Mouse (Mus musculus) adrenal gland, postnatal 10 days (tissue): ENCODE measurements at regions not wholly inside any gene's neighbourhood (a gene's known extent, or its start where the extent isn't known, plus 50 kb on each side); places are given as distances from the start of the nearest gene placed in this dataset. TPM values are rescaled to one million over a fixed set of nuclear protein-coding genes. Genes with fewer than 3 reads are reported as not detected.

ENCODE experiments used
- DNase-seq: peaks from one replicate; pipeline ENCODE4 v3.0.0; 2021; ENCODE audit warnings: mixed read lengths
- microRNA-seq: library from miRNA; unstranded; fragments of <30 nt; microRNA quantifications from one replicate; pipeline ENCODE4 v1.2.0, GENCODE M21; 2021

GRCm38 (mm10) chr3:137795754-137796315 is 68.5 kb upstream of the H2afz start:
- DNase-seq: no peak

GRCm38 (mm10) chr3:137798769-137799168 is 65.5 kb upstream of the H2afz start:
- no peak for DNase-seq

GRCm38 (mm10) chr3:137801402-137802020 is 62.8 kb upstream of the H2afz start:
- no peak for DNase-seq

- no peak for DNase-seq
These were observed 56.9 kb upstream of the H2afz start for GRCm38 (mm10) chr3:137807423-137807822.

GRCm38 (mm10) chr3:137807913-137808684 is 56.2 kb upstream of the H2afz start:
- no peak for DNase-seq

- DNase-seq: no peak
These were observed 54.2 kb upstream of the H2afz start for GRCm38 (mm10) chr3:137810123-137810522.

Small RNA genes in the stretch of these regions (microRNA-seq; reads per million reads assigned to microRNA genes)
- not detected for gene Mir6380
